Mouse (Mus musculus) gastrocnemius, postnatal 36 days (tissue): Measurements from ENCODE around the gene Hepacam. TPM values are rescaled to one million over a fixed set of nuclear protein-coding genes. Genes with fewer than 3 reads are reported as not detected.

Experiments used
- DNase-seq, 2 experiments: peaks; one replicate each; pipeline ENCODE4 v3.0.0; 2022
- intact Hi-C: fragments of 180-260 bp; cut with DNase I; formaldehyde crosslinking; loops from one replicate; pipeline ENCODE4 v1.15.1; 2025
- total RNA-seq, 2 experiments: library from RNA; stranded (reverse); gene quantifications; 2 replicates each; pipeline ENCODE4 v1.2.3; 2021

Hepacam gene
- total RNA-seq, 2 experiments from 2014 or later = 0.08 to 0.52 TPM

DNA sequence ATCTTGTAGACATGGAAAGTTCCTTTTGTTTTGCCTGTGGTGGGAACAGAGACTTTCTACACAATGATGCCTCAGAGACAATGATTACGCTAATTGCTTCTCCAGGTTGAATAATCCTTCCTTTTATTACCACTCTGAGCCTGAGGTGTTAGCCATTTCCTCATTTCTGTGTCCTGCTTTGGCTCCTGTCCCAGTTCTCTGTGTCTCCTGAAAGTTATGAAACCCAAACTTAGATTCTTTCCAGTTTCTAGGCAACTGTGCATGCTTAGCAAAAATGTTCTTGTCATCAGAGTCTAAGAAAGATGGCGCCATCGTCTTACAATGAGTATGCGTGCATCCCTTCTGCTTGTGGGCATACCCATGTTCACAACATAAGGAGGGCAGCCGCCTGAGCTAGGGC is 8.6 kb downstream of the Hepacam start:
- DNase-seq = no peak
- intact Hi-C loops = no loop called here

DNA sequence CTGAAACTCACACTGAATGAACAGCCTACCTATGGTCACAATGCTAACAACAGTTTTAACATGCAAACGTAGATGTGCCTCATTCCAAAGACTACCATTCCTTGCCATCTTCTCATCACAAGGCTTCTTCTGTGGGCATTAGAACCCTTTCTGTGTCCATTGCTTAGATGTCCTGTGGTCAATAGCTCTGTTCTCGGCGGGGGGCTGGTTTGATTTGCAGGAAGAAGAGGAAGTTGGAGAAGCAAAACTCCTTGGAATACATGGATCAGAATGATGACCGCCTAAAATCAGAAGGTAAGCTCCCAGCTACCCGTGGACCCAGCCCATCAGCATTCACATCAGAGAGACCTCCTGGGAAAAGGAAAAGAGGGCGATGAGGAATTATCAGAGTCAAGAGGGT is 16.0 kb downstream of the Hepacam start:
- intact Hi-C loops = no loop called here
- no peak for DNase-seq

DNA sequence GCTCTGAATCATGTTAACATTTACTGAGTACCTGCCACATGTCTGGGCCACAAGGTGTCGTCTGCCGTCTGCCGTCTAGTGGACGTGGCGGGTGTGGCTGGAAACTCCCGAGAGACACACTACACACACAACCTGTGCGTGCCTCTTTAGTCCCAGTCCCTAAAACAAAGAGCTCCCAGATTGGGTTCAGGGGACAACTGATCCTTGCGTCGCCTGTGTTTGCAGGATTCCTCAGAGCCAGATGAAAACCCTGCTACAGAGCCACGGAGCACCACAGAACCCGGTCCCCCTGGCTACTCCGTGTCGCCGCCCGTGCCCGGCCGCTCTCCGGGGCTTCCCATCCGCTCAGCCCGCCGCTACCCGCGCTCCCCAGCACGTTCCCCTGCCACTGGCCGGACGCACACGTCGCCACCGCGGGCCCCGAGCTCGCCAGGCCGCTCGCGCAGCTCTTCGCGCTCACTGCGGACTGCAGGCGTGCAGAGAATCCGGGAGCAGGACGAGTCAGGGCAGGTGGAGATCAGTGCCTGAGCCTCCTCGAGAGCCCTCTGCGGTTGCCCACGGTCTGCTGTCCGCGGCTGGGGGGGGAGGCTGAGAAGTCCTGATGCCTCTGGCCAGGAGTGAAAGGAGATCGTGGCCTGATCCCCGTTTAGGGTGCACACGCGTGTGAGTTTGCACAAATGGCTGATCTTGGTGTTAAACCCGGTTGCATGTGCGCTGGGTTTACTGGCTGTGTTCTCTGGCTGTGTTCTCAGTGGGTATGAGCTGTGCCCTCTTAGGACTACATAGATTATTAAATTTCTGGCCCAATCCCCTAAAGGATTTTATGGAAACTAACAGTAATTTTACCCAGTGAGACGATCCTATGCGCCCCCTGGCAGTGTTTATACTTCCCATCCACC is 17.4 kb downstream of the Hepacam start:
- DNase-seq = no peak
- intact Hi-C loops = no loop called here

DNA sequence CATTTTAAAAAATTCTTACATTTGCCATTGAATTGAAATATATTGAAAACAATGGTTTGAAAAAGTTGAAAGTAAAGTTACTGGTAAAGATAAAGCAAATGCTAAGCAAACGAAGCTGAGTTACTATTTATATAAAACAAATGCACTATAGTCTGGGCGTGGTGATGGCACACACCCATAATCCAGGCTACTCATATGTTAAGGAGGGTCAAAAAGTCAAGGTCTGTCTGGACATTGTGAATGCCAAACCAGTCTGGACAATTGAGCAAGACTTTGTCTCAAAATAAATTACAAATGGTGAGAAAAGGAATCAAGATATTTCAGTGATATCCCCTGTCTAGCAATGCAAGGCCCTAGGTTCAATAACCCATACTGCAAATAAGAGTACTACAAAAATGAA is 23.7 kb downstream of the Hepacam start:
- intact Hi-C loops = no loop called here
- no peak for DNase-seq

DNA sequence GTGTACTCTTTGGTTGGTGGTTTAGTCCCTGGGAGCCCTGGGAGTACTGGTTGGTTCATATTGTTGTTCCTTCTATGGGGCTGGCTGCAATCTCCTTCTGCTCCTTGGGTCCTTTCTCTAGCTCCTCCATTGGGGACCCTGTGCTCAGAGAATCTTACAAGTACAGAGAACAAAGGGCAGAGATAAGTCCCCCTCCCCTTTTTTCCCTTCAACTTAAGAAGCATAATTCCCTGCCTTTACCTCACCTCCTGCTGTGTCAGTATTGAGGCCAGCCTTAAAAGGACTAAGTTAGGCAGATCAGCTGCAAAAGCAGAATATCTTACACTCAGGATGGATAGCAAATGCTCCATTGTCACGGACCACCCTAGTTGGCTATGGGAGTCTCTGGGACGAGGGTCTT is 24.9 kb downstream of the Hepacam start:
- no peak for DNase-seq
- intact Hi-C loops = no loop called here

- intact Hi-C loops = no loop called here
- DNase-seq = no peak
Measured at GRCm38 (mm10) chr9:37393482-37394131, 26.5 kb downstream of the Hepacam start.

DNA sequence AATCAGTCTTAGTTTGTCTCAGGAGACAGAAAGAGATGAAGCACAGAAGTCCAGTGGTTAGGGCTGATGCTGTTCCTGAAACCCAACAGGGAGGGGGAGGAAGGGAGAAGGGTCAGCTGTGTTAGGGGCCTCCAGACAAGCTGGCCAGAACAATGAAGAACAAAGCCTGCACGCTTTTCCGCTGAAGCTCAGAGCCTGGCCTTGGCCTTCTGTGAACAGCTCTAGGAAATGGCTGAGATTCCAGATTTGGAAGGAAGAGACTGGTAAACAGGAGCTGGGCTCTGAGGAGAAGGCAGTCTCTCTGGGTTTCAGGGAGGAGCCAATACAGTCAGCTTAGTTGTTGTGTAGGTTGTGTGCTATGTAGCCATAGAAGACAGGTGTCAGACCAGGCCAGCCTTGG is 33.4 kb downstream of the Hepacam start:
- intact Hi-C loops = no loop called here
- DNase-seq = no peak

DNA sequence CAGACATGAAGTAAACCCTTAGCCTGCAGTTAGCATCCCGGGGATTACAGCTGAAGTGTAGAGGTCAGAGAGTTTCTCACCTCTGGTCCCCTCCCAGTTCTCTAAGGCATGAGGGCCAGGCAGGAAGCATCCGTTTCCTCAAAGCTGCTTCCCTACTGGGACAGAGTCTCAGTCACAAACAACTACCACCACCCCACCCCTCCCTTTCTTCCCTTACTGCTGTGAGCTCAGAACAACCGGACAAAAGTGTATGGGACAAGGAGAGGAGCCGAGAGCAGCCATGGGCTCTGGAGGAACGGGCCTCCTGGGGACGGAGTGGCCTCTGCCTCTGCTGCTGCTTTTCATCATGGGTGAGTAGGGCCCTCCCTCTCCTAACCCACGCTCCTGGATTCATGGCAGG is 34.7 kb downstream of the Hepacam start, which contains the start of gene Robo4:
Robo4 (plus strand) TSS at position 96 of the 400 bp plus-strand sequence.
- intact Hi-C loops = no loop called here
- DNase-seq = no peak

GRCm38 (mm10) chr9:37402501-37402900 is 35.4 kb downstream of the Hepacam start:
- intact Hi-C loops = no loop called here

GRCm38 (mm10) chr9:37403011-37403410 is 35.9 kb downstream of the Hepacam start:
- DNase-seq = no peak
- intact Hi-C loops = no loop called here

More at GRCm38 (mm10) chr9:37402501-37402900, 35.4 kb downstream of the Hepacam start:
- no peak for DNase-seq

- intact Hi-C loops = no loop called here
- no peak for DNase-seq
Measured at GRCm38 (mm10) chr9:37406372-37406771, 39.2 kb downstream of the Hepacam start.

- intact Hi-C loops = no loop called here
- DNase-seq = no peak
Measured at GRCm38 (mm10) chr9:37407850-37408502, 40.8 kb downstream of the Hepacam start.

GRCm38 (mm10) chr9:37409698-37410445 is 42.7 kb downstream of the Hepacam start:
- DNase-seq = no peak
- intact Hi-C loops = no loop called here

DNA sequence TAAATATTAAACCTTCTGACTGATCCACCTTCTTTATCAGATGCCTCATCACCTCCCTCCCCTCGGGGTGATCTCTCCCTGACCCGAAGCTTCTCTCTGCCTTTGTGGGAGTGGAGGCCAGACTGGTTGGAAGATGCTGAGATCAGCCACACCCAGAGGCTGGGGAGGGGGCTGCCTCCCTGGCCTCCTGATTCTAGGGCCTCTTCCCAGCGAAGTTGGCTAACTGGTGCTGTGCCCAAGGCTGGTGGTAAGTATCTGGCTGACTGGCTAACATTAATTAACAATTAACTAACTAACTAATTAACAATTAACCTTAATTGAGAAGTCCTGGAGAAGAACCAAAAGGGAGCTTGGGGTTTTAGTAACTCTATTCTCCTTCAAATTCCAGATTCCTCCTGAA is 45.8 kb downstream of the Hepacam start:
- intact Hi-C loops = no loop called here
- no peak for DNase-seq

DNA sequence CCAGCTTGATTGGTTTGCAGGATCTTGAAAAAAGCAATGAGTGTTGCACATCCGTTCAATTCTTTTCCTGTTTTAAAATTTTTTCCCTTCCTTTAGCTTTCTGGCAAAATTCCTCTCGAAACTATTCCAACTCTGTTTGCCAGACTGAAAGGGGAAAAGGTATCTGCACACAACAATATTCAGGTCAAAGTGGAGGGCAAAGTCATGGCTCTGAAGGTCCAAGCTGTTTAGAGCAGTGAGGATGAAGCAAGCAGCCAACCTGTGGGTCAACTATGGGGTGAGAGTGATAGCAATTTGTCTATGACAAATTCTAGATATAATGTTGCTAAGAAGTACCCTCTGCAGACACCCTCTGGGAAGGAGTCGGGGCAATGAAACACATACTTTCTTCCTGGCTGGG is 47.5 kb downstream of the Hepacam start:
- intact Hi-C loops = no loop called here
- no peak for DNase-seq

DNA sequence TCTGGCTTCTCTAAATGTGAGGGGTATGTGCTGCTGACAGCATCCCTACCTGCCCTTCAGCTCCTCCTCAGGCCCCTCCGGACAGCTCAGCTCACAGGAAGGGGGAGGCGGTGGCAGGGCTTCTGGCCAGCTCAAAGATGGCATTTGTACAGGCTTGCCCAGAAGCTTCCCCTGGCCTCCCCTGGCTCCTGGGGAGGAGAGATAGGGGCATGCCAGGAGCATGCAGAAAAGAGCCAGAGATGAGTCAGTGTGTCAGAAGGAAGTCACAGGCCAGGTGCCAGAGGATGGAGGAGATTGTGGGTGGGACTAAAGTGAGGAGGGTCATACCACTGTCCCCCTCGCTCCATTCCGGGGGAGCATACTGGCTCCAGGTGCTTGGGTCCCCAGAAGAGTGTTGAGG is 51.6 kb downstream of the Hepacam start:
- intact Hi-C loops = no loop called here

GRCm38 (mm10) chr9:37420676-37421075 is 53.5 kb downstream of the Hepacam start:
- intact Hi-C loops = no loop called here
- DNase-seq = peak; percentile 58 to 76

More for the DNA sequence above, 51.6 kb downstream of the Hepacam start:
- no peak for DNase-seq

DNA sequence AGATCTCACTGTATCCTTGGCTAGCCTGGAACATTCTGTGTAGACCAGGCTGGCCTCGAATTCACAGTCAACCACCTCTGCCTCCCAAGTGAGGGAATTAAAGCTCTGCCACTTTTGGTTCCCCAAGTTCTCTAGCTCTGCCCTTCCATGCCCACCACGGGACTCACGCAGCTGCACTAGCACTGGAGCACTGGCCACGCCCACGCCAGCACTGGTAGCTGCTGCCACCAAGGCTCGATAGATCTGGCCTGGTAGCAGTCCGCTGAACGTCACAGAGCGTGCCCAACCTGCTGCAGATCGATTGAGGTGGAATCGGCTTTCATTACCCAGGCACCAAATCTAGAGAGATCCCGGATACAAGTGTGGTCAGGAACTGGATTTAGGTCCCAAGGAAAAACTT is 54.1 kb downstream of the Hepacam start:
- intact Hi-C loops = no loop called here
- DNase-seq = no peak

- no peak for DNase-seq
- intact Hi-C loops = no loop called here
Measured at GRCm38 (mm10) chr9:37429326-37429725, 62.2 kb downstream of the Hepacam start.

- intact Hi-C loops = loop anchor here (10.0 kb wide), 1 partner anchor 114 kb away; no protein-coding TSS in a partner anchor
- peak; percentile 77 to 82 for DNase-seq
Measured at GRCm38 (mm10) chr9:37430582-37430981, 63.4 kb downstream of the Hepacam start.
